Mouse (Mus musculus) telencephalon, adult 2 months (tissue): ENCODE results near the gene Naa15.
"Not testable (repeated sequence)": the region's sequence is repeated elsewhere in the genome, so short reads cannot be mapped to it uniquely, and the experiment has no call there.

ENCODE experiments used
- DNase-seq: peaks from one replicate; pipeline ENCODE4 v3.0.0-alpha.2; 2011; ENCODE audit warnings: low read depth, low spot score

Gene Naa15

GRCm38 (mm10) chr3:51393651-51394050 is 21.3 kb upstream of the Naa15 start:
- no peak for DNase-seq

GRCm38 (mm10) chr3:51394881-51395280 is 20.1 kb upstream of the Naa15 start:
- no peak for DNase-seq

- DNase-seq = no peak
Measured at GRCm38 (mm10) chr3:51395461-51396145, 19.3 kb upstream of the Naa15 start.

GRCm38 (mm10) chr3:51396219-51397068 is 18.5 kb upstream of the Naa15 start, which contains the start of gene Mgarp:
TSS of gene Mgarp (minus strand) at chr3:51396738.
- DNase-seq = no peak

GRCm38 (mm10) chr3:51397700-51398299 is 17.1 kb upstream of the Naa15 start:
- no peak for DNase-seq

GRCm38 (mm10) chr3:51398667-51399066 is 16.3 kb upstream of the Naa15 start:
- DNase-seq = no peak

GRCm38 (mm10) chr3:51399531-51399930 is 15.4 kb upstream of the Naa15 start:
- DNase-seq = no peak

- no peak for DNase-seq
Measured at GRCm38 (mm10) chr3:51400682-51401081, 14.3 kb upstream of the Naa15 start.

GRCm38 (mm10) chr3:51402054-51402453 is 12.9 kb upstream of the Naa15 start:
- not testable (repeated sequence) for DNase-seq

- no peak for DNase-seq
Measured at GRCm38 (mm10) chr3:51402628-51403027, 12.3 kb upstream of the Naa15 start.

- DNase-seq = no peak
Measured at GRCm38 (mm10) chr3:51407870-51408560, 6.9 kb upstream of the Naa15 start.

GRCm38 (mm10) chr3:51408561-51409183 is 6.3 kb upstream of the Naa15 start, which contains the start of gene Ndufc1:
TSS of gene Ndufc1 (minus strand) at chr3:51408988.
- peak; percentile 76 for DNase-seq

- DNase-seq = no peak
Measured at GRCm38 (mm10) chr3:51412457-51412856, 2.5 kb upstream of the Naa15 start.

- DNase-seq = no peak
Measured at GRCm38 (mm10) chr3:51413276-51413675, 1.7 kb upstream of the Naa15 start.

GRCm38 (mm10) chr3:51416073-51416363 is 1.1 kb downstream of the Naa15 start:
- DNase-seq = no peak

- no peak for DNase-seq
Measured at GRCm38 (mm10) chr3:51416364-51417134, 1.6 kb downstream of the Naa15 start.

GRCm38 (mm10) chr3:51417135-51417458 is 2.1 kb downstream of the Naa15 start:
- DNase-seq = no peak

- no peak for DNase-seq
Measured at GRCm38 (mm10) chr3:51417485-51417884, 2.5 kb downstream of the Naa15 start.

GRCm38 (mm10) chr3:51417966-51418365 is 3.0 kb downstream of the Naa15 start:
- no peak for DNase-seq

- no peak for DNase-seq
Measured at GRCm38 (mm10) chr3:51421921-51422320, 7.0 kb downstream of the Naa15 start.

GRCm38 (mm10) chr3:51425394-51425793 is 10.4 kb downstream of the Naa15 start:
- DNase-seq = no peak
